ENCODE assay signal across 31 mouse cellular contexts in genomic region chr1:51704610-51705009, GRCm38 (mm10).
"Had no signal": no experiment of that assay in that cellular context is flagged by ENCODE, and none has a peak within 500 bp of the region (broad histone marks: within the 10 kb centered on the region; RNA-seq: fewer than 3 reads in every experiment).

No protein-coding gene starts in this region.

- H3K9ac ChIP-seq: limb, embryonic 12.5 days; limb, embryonic 13.5 days; limb, embryonic 15.5 days; liver, embryonic 12.5 days; liver, embryonic 13.5 days; liver, embryonic 14.5 days; liver, embryonic 15.5 days; liver, postnatal 0 days; lung, embryonic 14.5 days; lung, embryonic 15.5 days; midbrain, embryonic 12.5 days; midbrain, embryonic 13.5 days; midbrain, embryonic 15.5 days; neural tube, embryonic 12.5 days had no signal

- H3K4me1 ChIP-seq: liver, embryonic 12.5 days; liver, embryonic 13.5 days; liver, embryonic 15.5 days; lung, embryonic 15.5 days; megakaryocyte, embryonic 14.5 days; midbrain, embryonic 10.5 days; midbrain, embryonic 12.5 days; midbrain, embryonic 13.5 days; midbrain, embryonic 15.5 days; neural tube, embryonic 12.5 days had no signal

- ATAC-seq: liver, embryonic 12.5 days; liver, postnatal 0 days; lung, postnatal 0 days; midbrain, embryonic 13.5 days; midbrain, embryonic 15.5 days; midbrain, embryonic 16.5 days had no signal

- H3K4me2 ChIP-seq: limb, embryonic 12.5 days; limb, embryonic 13.5 days; limb, embryonic 15.5 days; liver, embryonic 11.5 days; liver, embryonic 12.5 days; liver, embryonic 13.5 days; liver, embryonic 15.5 days; lung, embryonic 14.5 days; lung, embryonic 15.5 days; midbrain, embryonic 11.5 days; midbrain, embryonic 12.5 days; midbrain, embryonic 13.5 days; midbrain, embryonic 15.5 days; neural tube, embryonic 12.5 days had no signal

- H3K9me3 ChIP-seq: limb, embryonic 10.5 days; limb, embryonic 12.5 days; limb, embryonic 13.5 days; limb, embryonic 15.5 days; liver, embryonic 12.5 days; liver, embryonic 13.5 days; liver, embryonic 15.5 days; lung, embryonic 15.5 days; midbrain, embryonic 10.5 days; midbrain, embryonic 15.5 days; neural tube, embryonic 12.5 days had no signal

- H3K27me3 ChIP-seq: limb, embryonic 12.5 days; limb, embryonic 13.5 days; limb, embryonic 15.5 days; liver, embryonic 12.5 days; liver, embryonic 13.5 days; liver, embryonic 15.5 days; lung, embryonic 15.5 days; megakaryocyte, embryonic 14.5 days; midbrain, embryonic 13.5 days; midbrain, embryonic 15.5 days; neural tube, embryonic 12.5 days had no signal

- H3K36me3 ChIP-seq: limb, embryonic 10.5 days; limb, embryonic 12.5 days; limb, embryonic 13.5 days; limb, embryonic 15.5 days; liver, embryonic 12.5 days; liver, embryonic 13.5 days; liver, embryonic 15.5 days; lung, embryonic 15.5 days; midbrain, embryonic 10.5 days; midbrain, embryonic 12.5 days; midbrain, embryonic 13.5 days; midbrain, embryonic 15.5 days; neural tube, embryonic 12.5 days had no signal

- H3K4me3 ChIP-seq: limb, embryonic 10.5 days; limb, embryonic 12.5 days; limb, embryonic 13.5 days; limb, embryonic 15.5 days; liver, embryonic 12.5 days; liver, embryonic 13.5 days; liver, embryonic 15.5 days; lung, embryonic 15.5 days; megakaryocyte, embryonic 14.5 days; midbrain, embryonic 10.5 days; midbrain, embryonic 12.5 days; midbrain, embryonic 13.5 days; midbrain, embryonic 15.5 days; neural tube, embryonic 12.5 days had no signal

- H3K27ac ChIP-seq: limb, embryonic 10.5 days; limb, embryonic 12.5 days; limb, embryonic 13.5 days; limb, embryonic 15.5 days; liver, embryonic 12.5 days; liver, embryonic 13.5 days; liver, embryonic 14.5 days; liver, embryonic 15.5 days; lung, embryonic 15.5 days; macrophage; midbrain, embryonic 10.5 days; midbrain, embryonic 12.5 days; midbrain, embryonic 13.5 days; midbrain, embryonic 15.5 days; neural tube, embryonic 12.5 days had no signal

- DNase-seq: left cerebral cortex, postnatal 4 days; liver; liver, embryonic 13.5 days; liver, postnatal 0 days; lung, adult 18-20 months; lung, adult 2 months; lung, embryonic 14.5 days; lung, postnatal 10 days; lung, postnatal 14 days; lung, postnatal 36 days; lung, postnatal 4 days; midbrain, embryonic 14.5 days had no signal
